Mouse (Mus musculus) brain, embryonic 14.5 days (tissue): ENCODE results near the gene Ptpn11.

ENCODE experiments used
- CTCF ChIP-seq: fragments of 200-500 bp; IDR thresholded peaks from 2 replicates; pipeline ENCODE4 v1.5.1; 2012; ENCODE audit warnings: inconsistent platforms, mild to moderate bottlenecking, moderate library complexity, borderline replicate concordance; ENCODE audit not compliant: insufficient read depth, insufficient read length; ENCODE audit errors: extremely low read depth
- POLR2A ChIP-seq: fragments of 200-500 bp; IDR thresholded peaks from 2 replicates; pipeline ENCODE4 v1.6.1; 2012; ENCODE audit warnings: mild to moderate bottlenecking, inconsistent platforms, borderline replicate concordance; ENCODE audit not compliant: poor library complexity, insufficient read depth, insufficient read length, severe bottlenecking; ENCODE audit errors: extremely low read depth

DNA sequence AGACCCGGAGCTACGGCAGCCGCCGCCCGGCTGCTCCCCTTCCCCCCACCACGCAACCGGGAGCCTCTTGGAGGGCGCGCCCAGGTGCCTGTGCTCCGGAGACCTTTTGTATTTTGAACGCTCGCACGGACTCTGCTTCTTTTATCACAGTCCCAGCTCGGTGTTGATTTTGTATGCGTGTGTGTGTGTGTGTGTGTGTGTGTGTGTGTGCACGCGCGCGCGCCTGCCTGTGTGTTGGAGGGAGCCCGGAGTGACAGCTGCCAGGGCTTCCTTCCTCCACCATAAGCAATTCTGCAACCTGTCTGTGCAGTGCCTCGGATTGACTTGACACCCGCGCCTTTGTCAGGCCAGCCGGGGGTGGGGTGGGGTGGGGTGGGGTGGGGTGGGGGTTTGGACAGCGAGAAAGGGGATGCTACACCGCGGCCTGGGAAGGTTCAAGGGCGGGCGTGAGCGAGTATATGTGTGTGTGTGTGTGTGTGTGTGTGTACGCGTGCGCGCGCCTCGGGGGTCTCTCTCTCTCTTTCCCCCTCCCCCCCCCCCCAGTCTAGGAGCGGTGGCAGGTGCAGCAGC lies 29.6 kb upstream of the Ptpn11 start:
- TF ChIP-seq POLR2A (no peak), CTCF (no peak)
